Mouse (Mus musculus): Measurements from ENCODE around the gene Eps15. TPM values are rescaled to one million over a fixed set of nuclear protein-coding genes. Genes with fewer than 3 reads are reported as not detected.

Gene Eps15
- polyA plus RNA-seq, 1 experiment from 2014 or later, result 34.4 TPM

- H3K36me3 ChIP-seq (replicated peaks), result peaks cover 7% of the 10 kb centered on the region
- WGBS (ENCODE audit: insufficient replicate concordance), result 80% methylated on average over 6 of the region's 6 CpGs
- no peak overlapping the region for H3K4me2 ChIP-seq
- no peak overlapping the region for H3K9ac ChIP-seq
- no peak for ATAC-seq (ENCODE audit: insufficient read depth)
- H3K27ac ChIP-seq (replicated peaks), result no peak overlapping the region
- H3K27me3 ChIP-seq, result no peaks in the 10 kb centered on the region
- H3K9me3 ChIP-seq (replicated peaks), result no peaks in the 10 kb centered on the region
- no peak overlapping the region for H3K4me3 ChIP-seq (replicated peaks)
- peaks cover 49% of the 10 kb centered on the region for H3K4me1 ChIP-seq (replicated peaks)
Measured at GRCm38 (mm10) chr4:109433641-109434040, 153.6 kb downstream of the Eps15 start.

- Histone ChIP-seq H3K27me3 (no peaks in the 10 kb centered on the region), H3K4me2 (no peak overlapping the region), H3K27ac (replicated peaks) (no peak overlapping the region), H3K4me3 (replicated peaks) (no peak overlapping the region), H3K9me3 (replicated peaks) (no peaks in the 10 kb centered on the region), H3K36me3 (replicated peaks) (peaks cover 13% of the 10 kb centered on the region), H3K9ac (no peak overlapping the region), H3K4me1 (replicated peaks) (peaks cover 55% of the 10 kb centered on the region)
- 95% methylated on average over 1 of the region's 1 CpGs for WGBS (ENCODE audit: insufficient replicate concordance)
- no peak for ATAC-seq (ENCODE audit: insufficient read depth)
Measured at GRCm38 (mm10) chr4:109434256-109434655, 154.2 kb downstream of the Eps15 start.

Other genes starting within 250 kb of the Eps15 start
- gene Osbpl9, start 78.0 kb upstream of the Eps15 start, polyA plus RNA-seq (2015; fragmentation: Nextera tagmentation; extraction: Ambion mirVana), result 25.1 and 26.4 TPM in 2 replicates
- gene Calr4, start 45.8 kb upstream of the Eps15 start, polyA plus RNA-seq (2015; fragmentation: Nextera tagmentation; extraction: Ambion mirVana), result not detected in 2 replicates
- gene Ttc39a, start 126.4 kb downstream of the Eps15 start, polyA plus RNA-seq (2015; fragmentation: Nextera tagmentation; extraction: Ambion mirVana), result 13.5 and 14.3 TPM in 2 replicates
- 34.1 and 35.2 TPM in 2 replicates for gene Rnf11, start 204.5 kb downstream of the Eps15 start, polyA plus RNA-seq (2015; fragmentation: Nextera tagmentation; extraction: Ambion mirVana)